Mouse (Mus musculus) right cerebral cortex, postnatal 14 days (tissue): ENCODE measurements around the gene Acbd6.

ENCODE experiments used
- DNase-seq: peaks from one replicate; pipeline ENCODE4 v3.0.0; 2022

Gene Acbd6

DNA sequence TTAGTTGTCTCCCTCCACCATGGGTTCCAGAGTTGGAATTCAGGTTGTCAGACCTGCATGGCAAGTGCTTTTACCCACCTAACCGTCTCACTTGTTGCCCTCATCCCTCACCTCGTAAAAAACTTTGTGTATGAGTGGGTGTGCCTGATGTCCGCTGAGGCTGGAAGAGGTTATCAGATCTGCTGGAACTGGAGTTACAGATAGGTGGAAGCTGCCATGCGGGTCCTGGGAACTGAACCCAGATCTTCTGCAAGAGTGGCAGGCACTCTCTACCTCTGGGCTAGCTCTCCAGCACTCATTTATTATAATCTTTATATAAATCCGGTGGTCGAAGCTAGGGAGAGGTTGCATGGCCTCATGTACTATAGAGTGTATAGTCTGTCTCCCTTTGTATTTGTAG is 4.3 kb downstream of the Acbd6 start:
- DNase-seq = no peak

GRCm38 (mm10) chr1:155564741-155565140 is 6.8 kb downstream of the Acbd6 start:
- DNase-seq = peak; percentile 27

DNA sequence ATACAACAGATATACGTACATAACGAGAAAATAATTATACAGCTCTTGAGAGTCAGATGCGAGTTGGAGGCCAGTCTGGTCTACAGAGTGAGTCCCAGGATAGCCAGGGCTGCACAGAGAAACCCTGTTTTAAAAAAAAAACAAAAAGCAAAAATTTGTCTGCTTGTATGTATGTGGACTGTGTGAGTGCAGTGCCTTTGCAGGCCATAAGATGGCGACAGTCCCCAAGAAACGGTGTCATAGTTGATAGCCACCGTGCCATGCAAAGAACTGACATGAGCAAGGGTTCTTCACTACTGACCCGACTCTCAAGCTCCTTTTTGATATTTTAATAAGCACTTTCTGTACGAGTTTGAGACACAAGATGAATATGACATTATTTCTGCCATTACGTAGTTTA is 10.2 kb downstream of the Acbd6 start:
- DNase-seq = no peak

DNA sequence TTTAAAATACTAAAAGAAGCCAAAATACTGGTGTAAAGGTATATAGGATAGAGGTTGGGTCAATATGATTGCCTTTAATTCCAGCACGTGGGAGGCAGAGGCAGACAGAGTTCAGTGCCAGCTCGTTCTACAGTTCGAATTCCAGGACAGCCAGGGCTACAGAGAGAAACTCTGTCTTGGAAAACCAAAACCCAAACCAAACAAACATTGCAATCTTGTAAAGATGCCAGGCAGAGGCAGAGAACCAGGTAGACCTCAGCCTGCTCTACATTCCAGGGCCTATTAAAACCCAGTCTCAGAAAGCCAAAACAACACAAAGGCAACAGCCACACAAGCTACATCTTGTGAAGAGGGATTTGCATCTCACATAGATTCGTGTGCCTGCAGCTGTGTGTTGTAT is 11.4 kb downstream of the Acbd6 start:
- DNase-seq = no peak

DNA sequence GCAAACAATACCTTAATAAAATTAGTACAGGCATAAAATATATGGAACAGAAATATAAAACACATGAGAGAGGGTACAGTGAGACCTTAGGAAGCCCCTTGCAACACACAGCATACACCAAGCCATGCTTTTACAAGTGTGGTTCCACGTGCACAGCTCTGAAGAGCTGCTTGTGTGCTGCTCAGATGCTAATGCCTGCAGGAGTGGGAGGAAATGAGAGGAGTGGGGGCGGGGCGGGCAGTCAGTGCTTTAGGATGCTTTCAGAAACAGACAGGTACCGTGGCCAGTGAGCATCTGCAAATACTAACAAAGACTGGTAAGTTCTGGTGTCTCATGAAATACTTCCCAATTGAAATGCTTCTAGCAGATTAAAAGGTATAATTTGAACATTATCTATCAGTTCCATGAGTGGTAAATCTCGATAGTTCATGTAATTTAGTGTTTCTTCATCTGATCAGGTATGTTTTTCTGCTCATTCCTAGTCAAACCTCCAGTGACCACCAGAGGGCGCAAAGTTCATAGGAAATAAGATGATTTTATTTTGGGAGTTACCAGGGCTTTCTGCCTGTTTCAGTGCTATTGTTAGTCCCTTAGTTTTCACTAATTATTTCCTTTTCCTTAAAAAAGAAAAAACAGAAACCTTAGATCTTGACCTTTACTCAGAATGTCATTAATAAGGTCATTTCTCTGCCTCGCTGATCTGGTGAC is 17.2 kb downstream of the Acbd6 start:
- DNase-seq = peak; percentile 86

GRCm38 (mm10) chr1:155576432-155576831 is 18.5 kb downstream of the Acbd6 start:
- no peak for DNase-seq

GRCm38 (mm10) chr1:155577316-155577715 is 19.4 kb downstream of the Acbd6 start:
- DNase-seq = no peak

- no peak for DNase-seq
Observed at GRCm38 (mm10) chr1:155587961-155588360, 30.0 kb downstream of the Acbd6 start.

GRCm38 (mm10) chr1:155594141-155594540 is 36.2 kb downstream of the Acbd6 start:
- DNase-seq = no peak

DNA sequence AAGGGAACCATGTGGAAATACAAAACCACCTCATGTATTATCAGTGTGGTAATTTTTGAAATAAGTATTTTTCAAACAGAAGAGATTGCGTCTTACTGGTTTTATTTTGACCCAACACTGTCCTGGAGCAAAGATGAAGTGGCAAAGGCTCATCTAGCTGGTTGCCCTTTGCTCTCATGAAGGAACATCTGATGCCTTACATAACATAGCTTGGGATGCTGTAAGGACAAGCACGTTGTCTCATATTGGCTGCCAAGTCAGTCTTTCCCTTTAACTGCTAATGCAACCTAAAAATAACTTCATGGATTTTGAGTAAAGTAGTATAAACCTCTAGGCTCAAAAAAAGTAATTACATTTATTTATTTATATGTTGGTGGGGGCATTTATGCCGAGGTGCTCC is 38.7 kb downstream of the Acbd6 start:
- DNase-seq = no peak

DNA sequence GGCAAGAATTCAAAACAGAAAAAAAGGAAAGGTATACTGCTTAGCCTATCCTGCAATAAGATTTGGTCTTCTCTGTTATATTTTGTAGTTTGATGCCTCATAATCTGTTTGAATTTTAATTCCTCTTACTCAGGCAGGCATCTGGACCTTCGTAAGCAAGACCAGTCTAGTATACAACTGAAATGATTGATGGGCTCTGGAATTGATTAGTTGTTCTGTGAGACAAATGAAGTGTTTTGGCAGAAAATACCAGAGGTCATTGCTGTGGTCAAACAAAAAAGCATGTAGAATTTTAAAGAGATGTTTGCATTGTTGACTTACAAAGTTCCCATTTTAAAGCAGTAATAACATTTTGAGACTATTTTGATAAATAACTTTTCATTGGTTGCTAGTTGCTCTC is 46.8 kb downstream of the Acbd6 start:
- no peak for DNase-seq

DNA sequence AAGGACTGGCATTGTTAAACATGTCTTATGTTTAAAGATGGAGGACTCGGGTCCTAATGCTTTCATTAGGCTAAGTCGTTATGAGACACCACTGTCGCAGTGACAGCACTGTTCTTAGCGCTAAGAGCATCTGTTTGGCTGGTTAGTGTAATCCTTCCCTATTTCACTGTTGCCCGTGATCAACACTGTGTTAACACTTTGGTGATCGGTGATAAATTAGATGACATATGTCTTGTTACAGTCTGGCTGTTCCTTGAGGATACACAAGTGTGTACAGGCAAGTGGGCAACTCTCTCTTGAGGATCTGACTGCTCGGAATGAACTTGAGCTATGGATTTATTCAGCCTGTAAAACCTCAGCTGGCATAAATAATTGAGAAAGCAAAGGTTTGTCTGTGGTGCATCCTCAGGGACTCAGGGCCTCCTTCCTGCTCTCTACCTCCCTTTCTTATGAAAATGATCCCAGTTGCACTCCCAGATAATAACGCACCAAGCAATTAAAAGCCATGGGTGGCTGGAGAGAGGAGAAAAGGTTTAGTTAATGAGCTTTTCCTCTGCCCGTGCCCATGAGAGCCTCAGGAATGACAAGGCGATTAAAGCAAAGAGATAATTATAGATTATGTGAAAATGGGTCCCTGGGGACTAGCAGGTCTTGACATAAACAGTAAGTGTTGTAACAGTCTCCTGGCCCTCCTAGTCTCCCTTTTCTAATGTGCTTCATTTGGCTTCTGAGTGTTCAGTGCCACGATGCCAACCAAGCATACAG is 47.7 kb downstream of the Acbd6 start:
- no peak for DNase-seq

GRCm38 (mm10) chr1:155606156-155606531 is 48.2 kb downstream of the Acbd6 start:
- no peak for DNase-seq

- no peak for DNase-seq
Observed at GRCm38 (mm10) chr1:155608524-155608923, 50.6 kb downstream of the Acbd6 start.

GRCm38 (mm10) chr1:155614426-155614825 is 56.5 kb downstream of the Acbd6 start:
- no peak for DNase-seq

DNA sequence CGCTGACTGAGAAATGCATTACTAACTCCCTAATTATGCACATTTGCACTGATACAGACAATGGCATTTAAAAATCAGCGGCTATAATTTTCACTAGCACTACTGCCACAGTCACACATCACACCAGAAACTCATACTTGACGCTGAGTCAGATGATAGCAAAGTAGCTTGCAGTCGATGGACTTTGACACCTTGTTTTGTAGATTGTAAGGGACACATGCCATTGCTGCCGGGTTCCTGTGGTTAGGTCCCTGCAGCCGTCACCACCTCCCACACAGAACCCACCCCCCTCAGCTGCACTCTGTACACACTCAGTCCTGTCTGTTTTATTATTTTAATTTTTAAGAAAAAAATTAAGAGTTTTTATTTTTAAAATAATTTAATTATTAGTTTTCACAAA is 63.2 kb downstream of the Acbd6 start:
- DNase-seq = no peak

- no peak for DNase-seq
Observed at GRCm38 (mm10) chr1:155623192-155623591, 65.3 kb downstream of the Acbd6 start.

- no peak for DNase-seq
Observed at GRCm38 (mm10) chr1:155627746-155628145, 69.8 kb downstream of the Acbd6 start.

DNA sequence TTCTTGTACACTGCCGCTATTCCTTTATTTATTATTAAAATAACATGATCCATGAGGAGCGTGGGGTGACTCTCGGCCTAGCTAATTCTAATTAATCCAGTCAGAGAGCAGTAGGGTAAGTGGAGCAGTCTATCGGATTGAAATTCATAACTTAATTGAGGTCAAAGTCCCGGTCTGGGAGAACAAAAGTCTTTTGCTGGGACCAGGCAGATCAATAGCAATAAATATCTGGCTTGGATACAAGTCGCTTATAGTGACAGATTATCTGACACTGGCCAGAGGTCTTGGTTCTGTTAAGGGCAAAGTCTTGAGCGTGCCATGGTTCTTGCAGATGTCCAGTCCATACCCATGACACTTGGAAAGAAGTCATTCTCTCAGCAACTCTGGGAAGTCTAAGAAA is 78.7 kb downstream of the Acbd6 start:
- DNase-seq = no peak

GRCm38 (mm10) chr1:155645816-155646215 is 87.9 kb downstream of the Acbd6 start:
- DNase-seq = no peak

GRCm38 (mm10) chr1:155646345-155647307 is 88.7 kb downstream of the Acbd6 start:
- no peak for DNase-seq

- DNase-seq = no peak
Observed at GRCm38 (mm10) chr1:155650121-155650846, 92.4 kb downstream of the Acbd6 start.

- DNase-seq = no peak
Observed at GRCm38 (mm10) chr1:155654961-155655360, 97.0 kb downstream of the Acbd6 start.
